Mouse (Mus musculus) stomach, postnatal 0 days (tissue): ENCODE data around the gene Cbx7. TPM values are rescaled to one million over a fixed set of nuclear protein-coding genes. Genes with fewer than 3 reads are reported as not detected.

ENCODE experiments used
- ATAC-seq: fragments of 200-750 bp; cut with Nextera tagmentation; 2 replicates; pipeline ENCODE4 v1.8.0; 2017; ENCODE audit not compliant: low FRiP score, low TSS enrichment
- DNase-seq: peaks from one replicate; pipeline ENCODE4 v3.0.0-alpha.2; 2016; ENCODE audit warnings: low spot score
- H3K27ac ChIP-seq: fragments of 300-500 bp; sonication (generic); replicated peaks from 2 replicates; pipeline ENCODE4 v1.5.1; 2014; ENCODE audit warnings: mild to moderate bottlenecking, control low read depth
- H3K27me3 ChIP-seq: fragments of 300-500 bp; sonication (generic); 2 replicates; pipeline ENCODE4 v1.6.1; 2014; ENCODE audit warnings: low read length; ENCODE audit not compliant: control insufficient read depth, insufficient read depth
- H3K36me3 ChIP-seq: fragments of 300-500 bp; sonication (generic); 2 replicates; pipeline ENCODE4 v1.6.1; 2014; ENCODE audit warnings: low read length, mixed read lengths; ENCODE audit not compliant: control insufficient read depth, insufficient read depth
- H3K4me1 ChIP-seq: fragments of 300-500 bp; sonication (generic); replicated peaks from 2 replicates; pipeline ENCODE4 v1.6.1; 2014; ENCODE audit warnings: antibody characterized with exemption; ENCODE audit not compliant: control insufficient read depth, insufficient read depth
- H3K4me2 ChIP-seq: fragments of 300-500 bp; sonication (generic); replicated peaks from 2 replicates; pipeline ENCODE4 v1.6.1; 2014; ENCODE audit warnings: low read depth, mild to moderate bottlenecking, control low read depth, moderate library complexity
- H3K4me3 ChIP-seq: fragments of 300-500 bp; sonication (generic); 2 replicates; pipeline ENCODE4 v1.5.1; 2014; ENCODE audit warnings: low read depth, low read length, control low read depth
- H3K9ac ChIP-seq: fragments of 300-500 bp; sonication (generic); 2 replicates; pipeline ENCODE4 v1.6.1; 2014; ENCODE audit warnings: mild to moderate bottlenecking, low read length, control low read depth, mixed read lengths
- H3K9me3 ChIP-seq: fragments of 300-500 bp; sonication (generic); 2 replicates; pipeline ENCODE4 v1.6.1; 2016; ENCODE audit warnings: low read length; ENCODE audit not compliant: control insufficient read depth
- CTCF ChIP-seq: IDR thresholded peaks from 2 replicates; pipeline ENCODE4 v1.5.1; 2016; ENCODE audit warnings: antibody characterized with exemption, low read depth, mild to moderate bottlenecking, moderate library complexity
- EP300 ChIP-seq: optimal IDR thresholded peaks from 2 replicates; pipeline ENCODE3; 2016; ENCODE audit warnings: antibody characterized with exemption
- WGBS: fragments of 180-500 bp; shearing (Covaris S2); extraction: QIAGEN DNeasy Blood & Tissue Kit; methylation state at CpG from one replicate; pipeline ENCODE4 v1.1.7; 2014; 5-methylcytosine and 5-hydroxymethylcytosine counted together
- polyA plus RNA-seq: library from polyadenylated mRNA; unstranded; fragments of >200 nt; fragmentation: Nextera tagmentation; extraction: Ambion mirVana; gene quantifications from 2 replicates; pipeline ENCODE4 v1.2.1, GENCODE M21; 2015

Cbx7 gene
- polyA plus RNA-seq, result 4.8 and 5.5 TPM in 2 replicates

DNA sequence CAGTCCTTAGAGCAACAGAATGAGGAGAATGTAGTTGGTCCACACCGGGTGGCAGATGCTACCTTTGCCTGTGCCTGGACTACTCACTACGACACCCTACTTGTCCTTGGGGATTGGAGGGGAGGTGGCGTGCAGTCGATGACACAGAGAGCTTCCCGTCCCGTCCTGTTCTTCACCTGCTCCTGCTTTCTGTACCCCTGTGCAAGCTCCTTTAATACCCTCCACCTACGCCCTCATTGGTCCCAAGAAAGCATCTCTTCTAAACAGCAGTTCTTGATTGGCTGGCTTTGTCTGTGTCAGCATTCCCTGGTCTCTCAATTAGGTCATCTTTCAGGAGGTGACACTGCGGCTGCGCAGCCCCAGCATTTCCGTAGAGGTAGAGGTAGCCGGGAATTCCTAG is at the start of gene Cbx7:
TSS of gene Cbx7 (minus strand) at position 180 of the 400 bp plus-strand sequence.
- no peak for DNase-seq
- TF ChIP-seq CTCF, result no peak
- TF ChIP-seq EP300, result no peak

DNA sequence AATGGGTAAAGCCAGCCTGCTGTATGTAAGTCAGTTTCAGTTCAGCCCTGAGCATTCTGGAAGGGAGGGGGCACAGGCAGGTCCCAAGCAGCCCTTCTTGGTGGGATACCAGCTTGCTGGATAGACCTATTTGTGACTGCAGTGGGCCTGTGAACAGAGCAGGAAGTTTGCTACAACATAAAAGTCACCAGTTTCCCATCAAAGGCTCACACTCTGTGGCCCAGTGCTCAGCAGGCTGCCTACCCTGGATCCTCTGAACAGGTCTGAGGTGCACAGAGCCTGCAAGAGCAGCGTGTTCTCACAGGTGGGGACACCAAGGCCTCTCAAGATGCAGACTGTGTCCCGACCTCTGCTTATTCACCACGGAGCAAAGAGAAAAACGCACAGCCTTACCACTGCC is 49.6 kb upstream of the Cbx7 start:
- DNase-seq (no peak), ATAC-seq (no peak)
- Histone ChIP-seq H3K27ac (no peak overlapping the region), H3K27me3 (no peaks in the 10 kb centered on the region), H3K36me3 (no peaks in the 10 kb centered on the region), H3K4me1 (no peaks in the 10 kb centered on the region), H3K9ac (no peak overlapping the region), H3K4me2 (no peak overlapping the region), H3K9me3 (no peaks in the 10 kb centered on the region), H3K4me3 (no peak overlapping the region)
- TF ChIP-seq CTCF (no peak), EP300 (no peak)
- 62% methylated on average over 4 of the region's 4 CpGs for WGBS

More for the DNA sequence above, at the start of gene Cbx7:
- Histone ChIP-seq H3K27me3 (no peaks in the 10 kb centered on the region), H3K4me2 (no peak within 1 kb of the TSS), H3K4me1 (no peaks in the 10 kb centered on the region), H3K36me3 (no peaks in the 10 kb centered on the region), H3K9ac (no peak within 1 kb of the TSS), H3K4me3 (no peak within 1 kb of the TSS), H3K27ac (no peak within 1 kb of the TSS), H3K9me3 (no peaks in the 10 kb centered on the region)
- 91% methylated on average over 11 of the region's 11 CpGs for WGBS
- ATAC-seq, result no peak

DNA sequence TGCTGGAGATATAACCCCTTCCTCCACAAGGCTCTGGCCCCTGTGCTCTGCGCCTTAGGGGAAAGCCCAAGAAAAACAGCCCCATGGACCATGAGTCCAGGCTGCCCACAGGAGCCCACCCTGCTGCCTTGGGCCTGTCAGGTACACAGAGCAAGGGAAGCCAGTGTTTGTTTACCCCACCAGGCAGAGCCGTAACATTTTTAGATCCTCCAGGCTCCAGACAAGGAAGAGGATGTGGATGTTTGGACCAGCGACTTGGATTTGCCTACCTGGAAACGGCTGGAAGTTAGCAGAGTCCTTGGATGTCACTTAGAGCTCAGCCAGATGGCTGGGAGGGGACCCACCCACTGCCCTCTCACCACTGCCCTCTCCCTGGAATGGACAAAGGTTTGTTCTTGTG is 48.7 kb upstream of the Cbx7 start:
- TF ChIP-seq CTCF, result no peak
- TF ChIP-seq EP300, result no peak
- H3K4me1 ChIP-seq, result no peaks in the 10 kb centered on the region
- ATAC-seq, result no peak

DNA sequence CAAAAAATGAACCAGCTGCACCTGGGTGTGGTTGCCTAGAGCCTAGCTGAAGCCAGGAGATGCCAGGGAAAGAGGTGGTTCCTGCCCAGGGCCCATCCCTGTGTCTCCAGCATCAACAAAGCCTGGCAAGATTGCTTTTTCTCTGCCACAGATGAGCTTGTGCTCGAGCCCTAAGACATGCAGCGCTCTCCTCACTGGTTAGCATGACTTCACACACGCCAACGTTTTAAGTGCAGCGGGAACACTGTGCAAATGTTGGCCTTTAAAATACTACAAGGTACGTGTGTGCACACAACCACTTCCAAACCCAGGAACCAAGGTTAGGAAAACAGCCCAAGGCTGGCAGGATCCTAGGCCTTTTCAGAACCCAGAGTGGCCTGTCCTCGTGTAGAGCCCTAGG is 48.3 kb upstream of the Cbx7 start:
- H3K4me3 ChIP-seq, result no peak overlapping the region
- H3K27ac ChIP-seq, result 0 out of 2 replicates have a peak overlapping the region, but pooled peaks have one; percentile 30
- H3K4me1 ChIP-seq, result no peaks in the 10 kb centered on the region
- TF ChIP-seq CTCF (no peak), EP300 (no peak)
- no peaks in the 10 kb centered on the region for H3K36me3 ChIP-seq
- ATAC-seq (no peak), DNase-seq (no peak)
- H3K9me3 ChIP-seq, result no peaks in the 10 kb centered on the region
- 76% methylated on average over 7 of the region's 7 CpGs for whole genome bisulfite sequencing
- H3K27me3 ChIP-seq, result no peaks in the 10 kb centered on the region
- no peak overlapping the region for H3K4me2 ChIP-seq
- no peak overlapping the region for H3K9ac ChIP-seq

More for the DNA sequence above, 48.7 kb upstream of the Cbx7 start:
- Histone ChIP-seq H3K9me3 (no peaks in the 10 kb centered on the region), H3K4me2 (no peak overlapping the region), H3K27me3 (no peaks in the 10 kb centered on the region), H3K9ac (no peak overlapping the region), H3K36me3 (no peaks in the 10 kb centered on the region), H3K27ac (0 out of 2 replicates have a peak overlapping the region, but pooled peaks have one; percentile 30), H3K4me3 (no peak overlapping the region)
- WGBS, result 55% methylated on average over 4 of the region's 4 CpGs
- no peak for DNase-seq

DNA sequence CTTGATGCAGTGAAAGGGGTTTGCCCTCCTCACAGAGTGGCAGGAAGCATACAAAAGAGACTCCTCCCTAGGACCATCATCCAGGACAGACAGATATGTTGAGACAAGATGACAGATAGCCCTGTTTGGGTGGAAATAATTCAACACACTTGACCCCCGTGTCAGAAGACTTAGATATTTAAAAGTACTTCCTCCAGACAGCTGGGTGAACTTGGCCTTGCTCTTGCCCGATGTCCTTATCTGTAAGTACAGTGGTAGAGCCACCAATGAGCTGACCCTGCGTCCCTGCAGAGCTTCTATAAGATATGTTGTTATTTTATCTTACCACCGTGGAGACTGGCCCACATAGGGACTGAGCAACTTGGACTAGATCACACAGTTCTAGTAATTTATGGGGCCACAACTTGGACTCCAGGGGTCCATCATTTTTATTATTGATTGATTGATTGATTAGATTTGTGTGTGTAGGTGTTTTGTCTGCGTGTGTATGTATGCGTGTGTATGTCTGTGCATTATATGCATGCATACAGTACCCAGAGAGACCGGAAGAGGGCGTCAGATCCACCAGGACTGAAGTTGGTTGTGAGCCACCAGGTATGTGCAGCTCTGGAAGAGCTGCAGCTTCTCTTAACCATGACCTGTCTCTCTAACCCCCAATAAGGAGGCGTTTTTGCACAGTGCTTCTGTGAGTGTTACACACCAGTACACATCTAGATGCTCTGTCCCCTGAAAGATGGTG is 45.8 kb upstream of the Cbx7 start:
- Histone ChIP-seq H3K27ac (no peak overlapping the region), H3K4me2 (no peak overlapping the region), H3K4me1 (peaks cover 3% of the 10 kb centered on the region; the same call in 1 of the 2 replicates), H3K9ac (no peak overlapping the region), H3K4me3 (no peak overlapping the region), H3K9me3 (no peaks in the 10 kb centered on the region), H3K27me3 (0 out of 2 replicates have a peak, but pooled peaks cover 4% of the 10 kb centered on the region), H3K36me3 (no peaks in the 10 kb centered on the region)
- ATAC-seq, result no peak
- WGBS, result 80% methylated on average over 9 of the region's 9 CpGs
- DNase-seq, result no peak
- no peak for TF ChIP-seq EP300
- 0 out of 2 replicates have a peak, but pooled peaks have one; percentile 3 for TF ChIP-seq CTCF
